Mouse (Mus musculus) erythroblast, adult 5-6 weeks (primary cell): Measurements from ENCODE around the gene Fhit. TPM values are rescaled to one million over a fixed set of nuclear protein-coding genes. Genes with fewer than 3 reads are reported as not detected.
"Not testable (repeated sequence)": the region's sequence is repeated elsewhere in the genome, so short reads cannot be mapped to it uniquely, and the experiment has no call there.

ENCODE experiments used
- ATAC-seq: replicated peaks from 2 replicates; pipeline ENCODE4 v1.8.0; 2016; ENCODE audit warnings: moderate number of reproducible peaks, mild to moderate bottlenecking, moderate TSS enrichment, inconsistent platforms; ENCODE audit not compliant: poor library complexity, low FRiP score, severe bottlenecking
- total RNA-seq, 2 experiments: library from RNA; stranded (forward) in 1 of 2; stranded (reverse) in 1 of 2; fragments of 150-400 nt in 1 of 2; fragments of 200-764, 138-1000 nt in 1 of 2; gene quantifications; 2 replicates each; pipeline versions ENCODE4 v1.2.3 to v1.2.4; 2015 to 2017; ENCODE audit warnings: low replicate concordance in 2 of 2

Fhit gene
- total RNA-seq, 2 experiments from 2014 or later: 8.3 TPM; not detected in 1

GRCm38 (mm10) chr14:10036685-10037215 lies 1125.1 kb downstream of the Fhit start:
- ATAC-seq: no peak

- no peak for ATAC-seq
These were observed 1126.2 kb downstream of the Fhit start for GRCm38 (mm10) chr14:10035682-10036081.

- ATAC-seq: no peak
These were observed 1126.6 kb downstream of the Fhit start for GRCm38 (mm10) chr14:10035270-10035669.

- ATAC-seq: no peak
These were observed 1138.5 kb downstream of the Fhit start for GRCm38 (mm10) chr14:10023382-10023781.

GRCm38 (mm10) chr14:10022304-10022703 lies 1139.5 kb downstream of the Fhit start:
- no peak for ATAC-seq

GRCm38 (mm10) chr14:10020400-10021140 lies 1141.3 kb downstream of the Fhit start:
- ATAC-seq: no peak

DNA sequence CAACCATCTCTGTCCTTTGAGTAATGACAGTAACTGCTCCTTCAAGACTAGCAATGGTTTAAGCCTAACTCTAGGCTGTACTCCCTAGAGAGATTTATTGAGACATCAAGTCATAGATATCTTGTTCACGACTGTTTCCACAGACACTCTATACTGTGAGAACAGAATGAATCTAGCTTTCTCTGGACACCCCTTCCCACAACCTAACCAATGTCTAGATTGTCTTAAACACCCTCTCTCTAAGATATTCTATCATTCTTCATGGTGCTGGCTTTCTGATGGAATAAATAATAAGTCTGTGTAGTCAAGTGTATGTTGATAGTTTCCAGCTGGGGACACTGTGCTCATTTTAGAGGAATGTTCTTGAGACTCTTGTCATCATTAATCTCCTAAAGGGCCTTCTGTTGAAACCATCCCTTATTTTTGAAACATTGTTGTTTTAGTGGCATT lies 1148.0 kb downstream of the Fhit start:
- ATAC-seq: no peak

DNA sequence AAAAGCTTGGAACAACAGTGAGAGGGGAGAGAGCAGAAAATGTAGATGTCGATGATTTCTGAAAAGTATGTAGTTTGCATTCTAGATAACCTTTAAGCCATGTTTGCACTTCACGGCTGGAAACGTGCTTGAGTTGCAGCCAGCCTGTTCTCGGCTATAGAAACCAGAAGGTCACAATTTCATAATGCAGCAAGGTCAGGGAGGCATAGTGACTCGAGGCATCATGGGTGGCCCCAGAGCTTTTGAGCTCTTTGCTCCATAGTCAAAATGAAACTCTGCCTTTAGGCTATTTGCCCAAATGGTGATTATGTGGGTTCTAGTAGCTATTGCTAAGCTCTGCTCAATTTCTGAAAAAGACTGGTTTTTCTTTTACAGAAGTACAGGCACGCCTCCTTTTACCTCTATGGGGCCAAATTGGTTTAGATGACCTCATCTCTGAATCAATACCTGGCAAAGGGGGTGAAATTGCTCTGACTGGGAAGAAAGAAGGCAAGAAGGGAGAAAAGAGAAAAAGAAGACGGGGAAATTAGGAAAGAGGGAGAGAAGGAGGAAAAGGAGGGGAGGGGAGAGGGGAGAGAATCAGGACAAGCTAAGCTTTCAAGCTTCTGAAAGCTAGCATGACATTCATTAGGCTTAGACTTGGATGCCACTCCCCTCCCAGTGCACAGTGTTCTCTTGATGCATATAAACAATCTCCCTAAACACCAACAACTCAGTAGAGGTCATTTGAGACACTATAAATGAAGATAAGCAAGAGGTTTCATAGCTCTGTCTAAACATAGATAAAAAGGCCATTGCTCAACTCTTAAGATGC lies 1148.6 kb downstream of the Fhit start:
- ATAC-seq: no peak

DNA sequence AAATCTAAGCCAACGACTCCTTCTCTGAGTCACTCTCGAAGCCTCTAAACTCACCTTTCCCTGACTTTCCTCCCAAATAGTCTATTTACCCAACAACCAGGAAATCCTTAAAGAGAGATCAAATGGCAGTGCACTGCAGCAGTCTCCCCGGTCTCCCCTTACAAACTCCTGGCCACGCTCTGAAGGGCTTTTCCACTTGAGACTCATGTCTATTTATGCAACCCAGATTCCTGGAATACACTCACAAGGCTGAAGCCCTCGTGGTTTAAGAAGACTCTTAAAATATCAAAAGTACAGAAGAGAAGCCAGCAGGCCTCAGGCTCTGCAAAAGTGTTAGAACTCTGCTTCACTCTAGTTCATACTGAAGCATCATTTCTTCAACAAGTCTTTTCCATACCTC lies 1155.6 kb downstream of the Fhit start:
- no peak for ATAC-seq

DNA sequence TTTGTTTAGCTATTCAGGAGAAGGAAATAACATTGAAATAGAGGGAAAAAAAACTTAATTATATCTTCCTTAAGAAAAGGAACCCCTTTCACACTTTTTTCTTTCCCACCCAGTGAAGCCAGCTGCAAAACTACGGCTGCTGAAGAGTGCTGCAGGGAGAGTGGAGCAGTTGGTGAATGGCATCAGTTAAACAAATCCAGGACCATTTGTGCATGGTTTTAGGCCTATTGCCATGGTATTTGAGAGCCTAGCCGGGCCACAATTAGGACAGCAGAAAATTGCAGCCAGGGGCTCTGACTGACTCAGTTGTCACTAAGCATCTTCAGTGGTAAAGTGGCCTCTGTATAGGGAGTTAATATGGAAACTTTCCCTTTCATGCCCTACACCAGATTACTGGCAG lies 1158.0 kb downstream of the Fhit start:
- no peak for ATAC-seq

DNA sequence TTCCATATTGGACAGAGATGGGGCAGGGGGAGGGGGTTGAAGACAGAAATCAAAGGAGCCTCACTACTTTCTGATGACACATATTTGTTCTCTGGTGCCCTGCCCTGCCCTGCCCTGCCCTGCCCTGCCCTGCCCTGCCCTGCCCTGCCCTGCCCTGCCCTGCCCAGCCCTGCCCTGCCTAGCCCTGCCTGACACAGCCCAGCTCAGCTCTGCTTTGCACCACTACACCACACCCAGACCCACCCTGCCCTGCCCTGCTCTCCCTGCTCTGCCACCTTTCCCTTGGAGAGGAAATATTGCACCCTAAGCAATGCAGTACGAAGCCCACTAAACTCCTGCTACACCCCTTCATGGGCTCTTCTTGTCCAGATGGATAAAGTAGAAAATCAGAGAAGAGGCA lies 1171.2 kb downstream of the Fhit start:
- no peak for ATAC-seq

DNA sequence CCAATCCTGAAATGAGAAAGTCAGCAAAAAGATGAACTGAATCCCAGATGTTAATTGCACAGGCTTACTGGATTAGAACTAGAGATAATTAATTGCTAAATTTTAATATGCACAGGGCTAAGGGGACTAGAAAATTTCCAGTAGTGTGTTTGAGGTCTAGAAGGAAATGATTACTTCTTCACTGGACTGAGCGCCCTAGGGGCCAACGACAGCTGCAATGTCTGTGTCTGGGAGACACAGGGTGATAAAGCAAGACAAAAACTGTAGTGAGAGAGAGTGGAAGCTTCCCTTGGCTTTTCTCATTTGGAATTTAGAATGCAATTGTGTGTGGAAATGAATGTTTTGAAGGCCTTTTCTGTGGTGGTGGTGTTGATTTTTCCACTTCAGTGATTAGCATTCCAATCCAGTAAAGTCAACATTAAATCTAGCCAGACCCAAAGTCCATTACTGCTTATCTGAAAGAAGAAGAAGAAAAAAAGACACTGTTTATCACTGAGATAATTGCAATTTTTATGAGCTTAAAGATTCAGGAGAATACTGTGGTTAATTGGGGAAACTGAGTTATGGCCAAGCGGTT lies 1184.8 kb downstream of the Fhit start:
- ATAC-seq: no peak

DNA sequence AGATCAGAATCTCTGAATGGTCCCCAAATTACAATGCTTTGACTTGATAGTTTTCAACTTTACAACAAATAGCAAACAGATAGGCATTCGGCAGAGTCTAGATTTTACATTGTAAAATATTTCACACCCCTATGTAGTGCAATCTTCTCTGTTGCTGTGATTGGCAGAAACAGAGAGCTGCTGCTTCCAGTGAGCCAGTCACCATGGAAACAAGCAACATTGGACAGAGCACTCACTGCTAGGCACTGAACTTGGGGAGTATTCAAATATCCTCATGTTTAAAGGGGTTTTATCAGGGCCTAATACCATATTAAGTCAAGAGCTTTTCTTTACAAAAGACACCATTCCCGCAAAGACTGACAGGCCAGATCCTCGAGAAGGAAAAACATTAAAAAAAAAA lies 1187.4 kb downstream of the Fhit start:
- ATAC-seq: no peak

GRCm38 (mm10) chr14:9963853-9964252 lies 1198.0 kb downstream of the Fhit start:
- ATAC-seq: no peak

- no peak for ATAC-seq
These were observed 1201.4 kb downstream of the Fhit start for GRCm38 (mm10) chr14:9960396-9960795.

DNA sequence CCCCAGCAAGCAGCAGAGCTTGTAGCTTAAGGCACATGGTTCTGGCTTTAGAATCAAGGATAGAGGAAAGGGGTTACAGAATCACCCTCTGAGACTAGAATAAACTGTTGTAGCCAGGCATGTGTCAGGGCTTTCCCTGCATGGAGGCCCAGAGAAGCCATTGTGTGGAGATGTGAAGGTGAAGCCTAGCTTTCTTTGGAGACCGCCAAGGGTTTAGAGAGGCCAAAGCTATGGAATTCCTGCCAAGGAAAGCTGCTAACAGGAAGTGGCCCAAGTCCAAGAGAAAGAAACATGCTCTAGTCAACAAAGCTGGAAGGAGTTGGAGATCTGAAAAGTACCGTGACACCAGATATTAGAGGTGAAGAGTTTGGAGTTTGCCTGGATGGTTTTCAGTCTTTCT lies 1262.3 kb downstream of the Fhit start:
- ATAC-seq: no peak

DNA sequence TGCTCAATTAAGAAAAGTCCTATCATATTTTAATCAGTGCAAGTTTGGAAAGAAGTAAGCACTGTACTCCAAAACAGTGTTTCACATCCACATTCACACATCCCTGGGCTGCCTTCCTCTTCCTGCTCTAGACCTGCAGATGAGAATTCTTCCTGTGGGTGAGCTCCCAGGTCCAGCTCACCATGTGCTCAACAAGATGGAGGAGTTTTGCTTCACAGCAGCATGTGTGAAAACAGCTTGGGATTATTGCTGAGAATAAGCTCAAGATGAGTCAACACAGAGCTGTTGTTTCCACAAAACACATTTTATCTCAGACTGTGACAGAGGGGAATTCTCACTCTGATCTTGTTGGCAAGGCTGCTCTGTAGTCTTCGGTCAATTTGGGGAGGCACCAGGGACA lies 1265.3 kb downstream of the Fhit start:
- no peak for ATAC-seq

DNA sequence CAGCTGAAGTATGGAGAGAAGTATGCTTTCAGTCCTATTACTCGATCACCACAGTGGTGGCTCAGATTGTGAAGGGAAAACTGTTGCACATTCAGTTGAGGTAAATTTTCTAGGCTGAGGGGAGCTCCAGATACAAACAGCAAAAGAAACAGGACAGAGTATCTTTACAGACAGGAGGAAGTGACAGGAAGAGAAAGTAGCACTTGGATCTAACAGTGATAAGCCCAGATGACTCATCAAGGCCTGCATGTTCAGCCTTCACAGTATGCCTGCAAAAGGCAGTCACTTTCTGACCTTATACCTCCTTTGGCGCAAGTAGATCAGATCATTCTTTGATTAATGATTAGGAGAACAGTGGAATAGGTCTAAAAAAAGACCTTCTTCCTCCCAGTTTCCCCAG lies 1309.8 kb downstream of the Fhit start:
- no peak for ATAC-seq

DNA sequence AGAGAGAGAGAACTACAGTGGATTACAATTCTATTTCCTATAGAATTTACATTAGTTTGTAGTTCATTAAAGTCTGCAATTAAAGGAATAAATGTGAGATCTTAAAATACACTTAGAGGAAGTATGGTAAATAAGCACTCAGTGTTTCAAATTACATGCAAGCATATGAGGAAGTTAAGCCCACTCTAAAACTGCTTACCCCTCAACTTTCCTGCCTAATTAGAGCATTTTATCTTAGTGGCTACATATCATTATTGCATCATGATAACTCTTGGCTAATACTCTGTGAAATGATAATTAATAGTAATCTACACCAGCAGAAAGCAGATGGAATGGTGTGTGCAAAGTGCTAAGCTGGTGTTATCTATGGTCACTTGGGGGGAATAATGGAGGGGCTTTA lies 1329.5 kb downstream of the Fhit start:
- ATAC-seq: no peak

- ATAC-seq: not testable (repeated sequence)
These were observed 1333.1 kb downstream of the Fhit start for GRCm38 (mm10) chr14:9828699-9829240.
